Mouse (Mus musculus) layer of hippocampus, adult 6 months (tissue): ENCODE data around the gene Atp1b1. TPM values are rescaled to one million over a fixed set of nuclear protein-coding genes. Genes with fewer than 3 reads are reported as not detected.

Source experiments
- long read RNA-seq, 2 experiments: library from polyadenylated mRNA; unstranded; transcript quantifications; one replicate each; pipeline ENCODE4 v2.0.0; 2019 to 2020
- polyA plus RNA-seq: library from polyadenylated mRNA; unstranded; fragments of <200 nt; fragmentation: Nextera tagmentation; gene quantifications from 2 replicates; pipeline ENCODE4 v1.2.3, GENCODE M21; 2021

Gene Atp1b1
- polyA plus RNA-seq, result 1,410 and 1,469 TPM in 2 replicates
- long read RNA-seq, experiment 1, transcript Atp1b1-201 (6 exons, 2,580 nt), result major isoform, 3,953 of 4,539 reads
- long read RNA-seq, experiment 1, partial matches to known transcripts, result 236 of 4,539 reads
- long read RNA-seq, experiment 1, other reads (novel, unspliced or antisense), result 349 of 4,539 reads
- long read RNA-seq, experiment 2, transcript Atp1b1-202 (2 exons, 618 nt), result minor isoform, 5 of 14,743 reads
- long read RNA-seq, experiment 2, transcript Atp1b1-201 (6 exons, 2,580 nt), result major isoform, 14,274 of 14,743 reads
- long read RNA-seq, experiment 2, partial matches to known transcripts, result 162 of 14,743 reads
- long read RNA-seq, experiment 2, other reads (novel, unspliced or antisense), result 302 of 14,743 reads

DNA sequence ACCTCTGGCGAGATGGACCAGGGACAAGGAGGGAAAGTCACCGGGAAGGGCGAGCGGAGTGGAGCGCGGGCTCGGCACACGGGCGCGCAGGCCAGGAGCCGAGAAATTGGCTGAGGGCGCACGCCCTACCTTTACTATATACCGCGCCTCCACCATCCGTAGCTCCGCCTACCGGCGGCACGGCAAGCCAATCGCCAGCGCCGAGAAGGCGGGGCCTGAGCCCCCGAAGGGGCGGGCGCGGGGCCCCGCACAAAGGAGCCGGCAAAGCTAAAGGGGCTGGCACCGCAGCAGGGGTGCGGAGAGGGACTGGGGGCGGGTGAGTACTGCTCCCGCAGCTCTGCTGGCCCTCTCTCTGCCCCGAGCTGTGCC, at the start of gene Atp1b1:
TSS of gene Atp1b1 (minus strand) at position 111 of the 369 bp plus-strand sequence.

Other genes starting within 250 kb of the Atp1b1 start
- gene Slc19a2, start 209.3 kb downstream of the Atp1b1 start, polyA plus RNA-seq, result 7.5 and 8.1 TPM in 2 replicates
- 17.3 and 19.5 TPM in 2 replicates for gene Ccdc181, start 182.8 kb downstream of the Atp1b1 start, polyA plus RNA-seq
- gene Nme7, start 154.2 kb downstream of the Atp1b1 start, polyA plus RNA-seq, result 29.9 and 34.1 TPM in 2 replicates
- 20.6 and 21.3 TPM in 2 replicates for gene Blzf1, start 150.9 kb downstream of the Atp1b1 start, polyA plus RNA-seq